Mouse (Mus musculus): ENCODE data around the gene March10.

March10 gene

GRCm38 (mm10) chr11:105390290-105390689 lies 66.2 kb downstream of the March10 start:
- no peak for DNase-seq

GRCm38 (mm10) chr11:105388636-105389035 lies 67.9 kb downstream of the March10 start:
- DNase-seq = no peak

- no peak for DNase-seq
Observed at GRCm38 (mm10) chr11:105385266-105385665, 71.3 kb downstream of the March10 start.

- DNase-seq = peak; percentile 41
Observed at GRCm38 (mm10) chr11:105375821-105376235, 80.7 kb downstream of the March10 start.

GRCm38 (mm10) chr11:105374526-105375175 lies 81.9 kb downstream of the March10 start:
- no peak for DNase-seq

GRCm38 (mm10) chr11:105373881-105374280 lies 82.7 kb downstream of the March10 start:
- DNase-seq = peak; percentile 61

GRCm38 (mm10) chr11:105371818-105372217 lies 84.7 kb downstream of the March10 start:
- peak; percentile 73 for DNase-seq

- no peak for DNase-seq
Observed at GRCm38 (mm10) chr11:105369526-105370386, 86.8 kb downstream of the March10 start.

GRCm38 (mm10) chr11:105368833-105369232 lies 87.7 kb downstream of the March10 start:
- no peak for DNase-seq

GRCm38 (mm10) chr11:105367163-105367562 lies 89.4 kb downstream of the March10 start:
- DNase-seq = no peak

- no peak for DNase-seq
Observed at GRCm38 (mm10) chr11:105366051-105366450, 90.5 kb downstream of the March10 start.

- DNase-seq = no peak
Observed at GRCm38 (mm10) chr11:105365611-105366010, 90.9 kb downstream of the March10 start.

- DNase-seq = peak; percentile 38
Observed at GRCm38 (mm10) chr11:105364386-105365065, 92.0 kb downstream of the March10 start.

GRCm38 (mm10) chr11:105363598-105364385 lies 92.7 kb downstream of the March10 start:
- DNase-seq = peak; percentile 58

GRCm38 (mm10) chr11:105362946-105363597 lies 93.5 kb downstream of the March10 start:
- DNase-seq = peak; percentile 59

- peak; percentile 44 for DNase-seq
Observed at GRCm38 (mm10) chr11:105362041-105362765, 94.3 kb downstream of the March10 start.

GRCm38 (mm10) chr11:105356301-105356700 lies 100.2 kb downstream of the March10 start:
- no peak for DNase-seq

GRCm38 (mm10) chr11:105353891-105354280 lies 102.6 kb downstream of the March10 start:
- DNase-seq = no peak

- DNase-seq = peak; percentile 91
Observed at GRCm38 (mm10) chr11:105352954-105353890, 103.3 kb downstream of the March10 start.

GRCm38 (mm10) chr11:105352152-105352551 lies 104.4 kb downstream of the March10 start:
- DNase-seq = peak; percentile 53
